Mouse (Mus musculus): Measurements from ENCODE around the gene Zfp719. TPM values are rescaled to one million over a fixed set of nuclear protein-coding genes. Genes with fewer than 3 reads are reported as not detected.

The Zfp719 gene
- polyA plus RNA-seq, 1 experiment from 2014 or later, result 4.2 TPM

GRCm38 (mm10) chr7:43584790-43585189, 5.4 kb downstream of the Zfp719 start:
- no peak for DNase-seq (ENCODE audit: low spot score)
- Histone ChIP-seq H3K36me3 (ENCODE audit: control insufficient read depth, insufficient read depth, low read length) (peaks cover 25% of the 10 kb centered on the region), H3K9me3 (ENCODE audit: control insufficient read depth, low read length) (no peaks in the 10 kb centered on the region), H3K4me1 (replicated peaks; ENCODE audit: control insufficient read depth, insufficient read depth) (0 out of 2 replicates have a peak, but pooled peaks cover 2% of the 10 kb centered on the region), H3K4me2 (replicated peaks; ENCODE audit: low read depth) (no peak overlapping the region), H3K4me3 (ENCODE audit: low read depth, low read length) (no peak overlapping the region), H3K27me3 (ENCODE audit: control insufficient read depth, insufficient read depth, low read length) (no peaks in the 10 kb centered on the region), H3K9ac (ENCODE audit: low read length) (no peak overlapping the region), H3K27ac (replicated peaks) (no peak overlapping the region)
- 91% methylated on average over 5 of the region's 5 CpGs for WGBS
- peak; percentile 50 for TF ChIP-seq CTCF (IDR thresholded peaks at IDR 0.05; ENCODE audit: low read depth)
- TF ChIP-seq EP300 (optimal IDR thresholded peaks at IDR 0.05), result no peak
- ATAC-seq (ENCODE audit: low FRiP score, low TSS enrichment), result no peak

- Histone ChIP-seq H3K27ac (replicated peaks) (no peak overlapping the region), H3K27me3 (ENCODE audit: control insufficient read depth, insufficient read depth, low read length) (no peaks in the 10 kb centered on the region), H3K36me3 (ENCODE audit: control insufficient read depth, insufficient read depth, low read length) (no peaks in the 10 kb centered on the region), H3K4me1 (replicated peaks; ENCODE audit: control insufficient read depth, insufficient read depth) (no peaks in the 10 kb centered on the region), H3K4me3 (ENCODE audit: low read depth, low read length) (no peak overlapping the region), H3K9me3 (ENCODE audit: control insufficient read depth, low read length) (no peaks in the 10 kb centered on the region), H3K9ac (ENCODE audit: low read length) (no peak overlapping the region), H3K4me2 (replicated peaks; ENCODE audit: low read depth) (no peak overlapping the region)
- DNase-seq (ENCODE audit: low spot score), result no peak
- WGBS, result 17% methylated on average over 5 of the region's 5 CpGs
- TF ChIP-seq EP300 (optimal IDR thresholded peaks at IDR 0.05), result no peak
- TF ChIP-seq CTCF (IDR thresholded peaks at IDR 0.05; ENCODE audit: low read depth), result no peak
- ATAC-seq (ENCODE audit: low FRiP score, low TSS enrichment), result no peak
Observed at GRCm38 (mm10) chr7:43601884-43602283, 22.5 kb downstream of the Zfp719 start.

- Histone ChIP-seq H3K4me2 (replicated peaks; ENCODE audit: low read depth) (peak within 1 kb of the TSS; percentile 48), H3K36me3 (ENCODE audit: control insufficient read depth, insufficient read depth, low read length) (no peaks in the 10 kb centered on the region), H3K9me3 (ENCODE audit: control insufficient read depth, low read length) (no peaks in the 10 kb centered on the region), H3K4me3 (ENCODE audit: low read depth, low read length) (peak within 1 kb of the TSS; percentile 21), H3K9ac (ENCODE audit: low read length) (no peak within 1 kb of the TSS), H3K27me3 (ENCODE audit: control insufficient read depth, insufficient read depth, low read length) (no peaks in the 10 kb centered on the region), H3K4me1 (replicated peaks; ENCODE audit: control insufficient read depth, insufficient read depth) (no peaks in the 10 kb centered on the region), H3K27ac (replicated peaks) (no peak within 1 kb of the TSS)
- WGBS, result 13% methylated on average over 41 of the region's 41 CpGs
- TF ChIP-seq EP300 (optimal IDR thresholded peaks at IDR 0.05) (no peak), CTCF (IDR thresholded peaks at IDR 0.05; ENCODE audit: low read depth) (no peak)
- ATAC-seq (ENCODE audit: low FRiP score, low TSS enrichment) (peak; percentile 87), DNase-seq (ENCODE audit: low spot score) (peak; percentile 57)
Observed at GRCm38 (mm10) chr7:43606896-43607742, 27.7 kb downstream of the Zfp719 start, which contains the start of gene Zfp819. Gene Zfp819 (plus strand): TSS chr7:43607169.

- no peak overlapping the region for H3K9ac ChIP-seq (ENCODE audit: low read length)
- ATAC-seq (ENCODE audit: low FRiP score, low TSS enrichment), result no peak
- 30% methylated on average over 5 of the region's 5 CpGs for WGBS
- no peak overlapping the region for H3K27ac ChIP-seq (replicated peaks)
- TF ChIP-seq CTCF (IDR thresholded peaks at IDR 0.05; ENCODE audit: low read depth), result no peak
- TF ChIP-seq EP300 (optimal IDR thresholded peaks at IDR 0.05), result no peak
- no peaks in the 10 kb centered on the region for H3K27me3 ChIP-seq (ENCODE audit: control insufficient read depth, insufficient read depth, low read length)
- H3K4me1 ChIP-seq (replicated peaks; ENCODE audit: control insufficient read depth, insufficient read depth), result no peaks in the 10 kb centered on the region
- no peaks in the 10 kb centered on the region for H3K36me3 ChIP-seq (ENCODE audit: control insufficient read depth, insufficient read depth, low read length)
- H3K4me3 ChIP-seq (ENCODE audit: low read depth, low read length), result no peak overlapping the region
- no peak overlapping the region for H3K4me2 ChIP-seq (replicated peaks; ENCODE audit: low read depth)
- no peak for DNase-seq (ENCODE audit: low spot score)
- H3K9me3 ChIP-seq (ENCODE audit: control insufficient read depth, low read length), result no peaks in the 10 kb centered on the region
Observed at GRCm38 (mm10) chr7:43607743-43608287, 28.4 kb downstream of the Zfp719 start.

GRCm38 (mm10) chr7:43608316-43608824, 29.0 kb downstream of the Zfp719 start:
- Histone ChIP-seq H3K27me3 (ENCODE audit: control insufficient read depth, insufficient read depth, low read length) (no peaks in the 10 kb centered on the region), H3K4me2 (replicated peaks; ENCODE audit: low read depth) (no peak overlapping the region), H3K9me3 (ENCODE audit: control insufficient read depth, low read length) (no peaks in the 10 kb centered on the region), H3K4me3 (ENCODE audit: low read depth, low read length) (no peak overlapping the region), H3K36me3 (ENCODE audit: control insufficient read depth, insufficient read depth, low read length) (no peaks in the 10 kb centered on the region), H3K4me1 (replicated peaks; ENCODE audit: control insufficient read depth, insufficient read depth) (no peaks in the 10 kb centered on the region), H3K9ac (ENCODE audit: low read length) (no peak overlapping the region), H3K27ac (replicated peaks) (no peak overlapping the region)
- TF ChIP-seq EP300 (optimal IDR thresholded peaks at IDR 0.05) (no peak), CTCF (IDR thresholded peaks at IDR 0.05; ENCODE audit: low read depth) (no peak)
- ATAC-seq (ENCODE audit: low FRiP score, low TSS enrichment) (no peak), DNase-seq (ENCODE audit: low spot score) (no peak)
- 66% methylated on average over 7 of the region's 7 CpGs for WGBS

Measured in stomach, postnatal 0 days (tissue).